Mouse (Mus musculus): Measurements from ENCODE around the gene Ddx20. TPM values are rescaled to one million over a fixed set of nuclear protein-coding genes. Genes with fewer than 3 reads are reported as not detected.

Gene Ddx20
- polyA plus RNA-seq, 1 experiment, result 2.7 TPM

GRCm38 (mm10) chr3:105714091-105714819, 26.9 kb upstream of the Ddx20 start:
- Histone ChIP-seq H3K27ac (replicated peaks; ENCODE audit: low read depth, low read length) (no peak overlapping the region), H3K4me3 (ENCODE audit: insufficient read depth, low read depth, low read length) (no peak overlapping the region), H3K4me1 (ENCODE audit: control insufficient read depth, insufficient read depth, insufficient read length, low read length) (peaks cover 23% of the 10 kb centered on the region)

- no peak overlapping the region for H3K27ac ChIP-seq (replicated peaks; ENCODE audit: low read depth, low read length)
- H3K4me3 ChIP-seq (ENCODE audit: insufficient read depth, low read depth, low read length), result no peak overlapping the region
- peaks cover 25% of the 10 kb centered on the region for H3K4me1 ChIP-seq (ENCODE audit: control insufficient read depth, insufficient read depth, insufficient read length, low read length)
These were observed 25.5 kb upstream of the Ddx20 start for GRCm38 (mm10) chr3:105712827-105713226.

GRCm38 (mm10) chr3:105711741-105712140, 24.4 kb upstream of the Ddx20 start:
- Histone ChIP-seq H3K4me1 (ENCODE audit: control insufficient read depth, insufficient read depth, insufficient read length, low read length) (peaks cover 28% of the 10 kb centered on the region), H3K4me3 (ENCODE audit: insufficient read depth, low read depth, low read length) (no peak overlapping the region), H3K27ac (replicated peaks; ENCODE audit: low read depth, low read length) (peak overlapping the region; percentile 52)

GRCm38 (mm10) chr3:105710246-105710645, 22.9 kb upstream of the Ddx20 start:
- Histone ChIP-seq H3K4me1 (ENCODE audit: control insufficient read depth, insufficient read depth, insufficient read length, low read length) (peaks cover 28% of the 10 kb centered on the region), H3K4me3 (ENCODE audit: insufficient read depth, low read depth, low read length) (no peak overlapping the region), H3K27ac (replicated peaks; ENCODE audit: low read depth, low read length) (0 out of 2 replicates have a peak overlapping the region, but pooled peaks have one; percentile 21)

GRCm38 (mm10) chr3:105707590-105707989, 20.2 kb upstream of the Ddx20 start:
- Histone ChIP-seq H3K4me3 (ENCODE audit: insufficient read depth, low read depth, low read length) (no peak overlapping the region), H3K4me1 (ENCODE audit: control insufficient read depth, insufficient read depth, insufficient read length, low read length) (peaks cover 23% of the 10 kb centered on the region), H3K27ac (replicated peaks; ENCODE audit: low read depth, low read length) (no peak overlapping the region)

GRCm38 (mm10) chr3:105706366-105707020, 19.1 kb upstream of the Ddx20 start:
- H3K4me1 ChIP-seq (ENCODE audit: control insufficient read depth, insufficient read depth, insufficient read length, low read length), result peaks cover 22% of the 10 kb centered on the region
- H3K4me3 ChIP-seq (ENCODE audit: insufficient read depth, low read depth, low read length), result peak overlapping the region; percentile 65
- no peak overlapping the region; the same call in 1 of the 2 replicates for H3K27ac ChIP-seq (replicated peaks; ENCODE audit: low read depth, low read length)

- Histone ChIP-seq H3K4me1 (ENCODE audit: control insufficient read depth, insufficient read depth, insufficient read length, low read length) (peaks cover 19% of the 10 kb centered on the region), H3K27ac (replicated peaks; ENCODE audit: low read depth, low read length) (peak overlapping the region; percentile 54), H3K4me3 (ENCODE audit: insufficient read depth, low read depth, low read length) (peak overlapping the region; percentile 65)
These were observed 18.2 kb upstream of the Ddx20 start for GRCm38 (mm10) chr3:105705561-105705960.

- Histone ChIP-seq H3K4me1 (ENCODE audit: control insufficient read depth, insufficient read depth, insufficient read length, low read length) (peaks cover 15% of the 10 kb centered on the region), H3K4me3 (ENCODE audit: insufficient read depth, low read depth, low read length) (peak overlapping the region; percentile 65), H3K27ac (replicated peaks; ENCODE audit: low read depth, low read length) (peak overlapping the region; percentile 72)
These were observed 17.7 kb upstream of the Ddx20 start for GRCm38 (mm10) chr3:105705061-105705549.

GRCm38 (mm10) chr3:105704031-105705008, 16.9 kb upstream of the Ddx20 start, which contains the start of gene Inka2:
TSS of gene Inka2 (plus strand) at chr3:105704599.
- H3K4me3 ChIP-seq (ENCODE audit: insufficient read depth, low read depth, low read length), result peak within 1 kb of the TSS; percentile 65
- H3K27ac ChIP-seq (replicated peaks; ENCODE audit: low read depth, low read length), result peak within 1 kb of the TSS; percentile 97
- peaks cover 10% of the 10 kb centered on the region for H3K4me1 ChIP-seq (ENCODE audit: control insufficient read depth, insufficient read depth, insufficient read length, low read length)

GRCm38 (mm10) chr3:105703571-105703970, 16.2 kb upstream of the Ddx20 start:
- Histone ChIP-seq H3K4me1 (ENCODE audit: control insufficient read depth, insufficient read depth, insufficient read length, low read length) (peaks cover 8% of the 10 kb centered on the region; the same call in 1 of the 2 replicates), H3K27ac (replicated peaks; ENCODE audit: low read depth, low read length) (peak overlapping the region; percentile 97), H3K4me3 (ENCODE audit: insufficient read depth, low read depth, low read length) (peak overlapping the region; percentile 51; the same call in 1 of the 2 replicates)

- H3K4me3 ChIP-seq (ENCODE audit: insufficient read depth, low read depth, low read length), result peak overlapping the region; percentile 48
- peaks cover 10% of the 10 kb centered on the region for H3K4me1 ChIP-seq (ENCODE audit: control insufficient read depth, insufficient read depth, insufficient read length, low read length)
- H3K27ac ChIP-seq (replicated peaks; ENCODE audit: low read depth, low read length), result peak overlapping the region; percentile 97
These were observed 14.0 kb upstream of the Ddx20 start for GRCm38 (mm10) chr3:105701399-105701798.

GRCm38 (mm10) chr3:105700786-105701185, 13.4 kb upstream of the Ddx20 start:
- Histone ChIP-seq H3K4me3 (ENCODE audit: insufficient read depth, low read depth, low read length) (peak overlapping the region; percentile 48), H3K27ac (replicated peaks; ENCODE audit: low read depth, low read length) (peak overlapping the region; percentile 97), H3K4me1 (ENCODE audit: control insufficient read depth, insufficient read depth, insufficient read length, low read length) (peaks cover 16% of the 10 kb centered on the region)

GRCm38 (mm10) chr3:105699241-105699933, 12.0 kb upstream of the Ddx20 start:
- 0 out of 2 replicates have a peak overlapping the region, but pooled peaks have one; percentile 9 for H3K27ac ChIP-seq (replicated peaks; ENCODE audit: low read depth, low read length)
- H3K4me1 ChIP-seq (ENCODE audit: control insufficient read depth, insufficient read depth, insufficient read length, low read length), result peaks cover 24% of the 10 kb centered on the region
- no peak overlapping the region for H3K4me3 ChIP-seq (ENCODE audit: insufficient read depth, low read depth, low read length)

GRCm38 (mm10) chr3:105698311-105698710, 10.9 kb upstream of the Ddx20 start:
- peaks cover 24% of the 10 kb centered on the region for H3K4me1 ChIP-seq (ENCODE audit: control insufficient read depth, insufficient read depth, insufficient read length, low read length)
- H3K4me3 ChIP-seq (ENCODE audit: insufficient read depth, low read depth, low read length), result no peak overlapping the region
- no peak overlapping the region; the same call in 1 of the 2 replicates for H3K27ac ChIP-seq (replicated peaks; ENCODE audit: low read depth, low read length)

All from brown adipose tissue, adult 24 weeks (tissue).